Mouse (Mus musculus): ENCODE results near the gene Zranb3. TPM values are rescaled to one million over a fixed set of nuclear protein-coding genes. Genes with fewer than 3 reads are reported as not detected.

Gene Zranb3
- total and polyA plus RNA-seq, 2 experiments from 2014 or later: 2.7 to 4.1 TPM

DNA sequence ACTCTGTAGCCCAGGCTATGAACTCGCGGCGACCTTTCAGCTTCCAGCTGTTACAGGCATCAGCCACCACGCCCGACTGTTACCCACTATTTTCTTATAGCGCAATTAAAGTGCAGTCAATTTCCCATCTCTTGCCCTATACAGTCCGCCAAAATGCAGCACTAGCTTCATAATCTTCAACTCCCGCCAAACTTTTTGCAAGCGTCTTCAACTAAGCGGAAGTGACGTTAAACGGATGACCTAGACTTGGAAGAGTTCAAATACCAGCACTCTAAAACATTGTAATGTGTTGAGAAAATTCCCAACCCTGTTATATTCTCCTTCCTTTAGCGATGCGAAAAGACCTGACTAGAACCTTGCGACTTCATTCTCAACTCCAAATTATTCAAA is 601 bp downstream of the Zranb3 start:
- peak overlapping the region; percentile 88; the same call in 1 of the 2 replicates for H3K27ac ChIP-seq (ENCODE audit: low read depth, low read length)
- peaks cover 7% of the 10 kb centered on the region for H3K4me1 ChIP-seq (ENCODE audit: insufficient read depth)
- peak; percentile 6 for ATAC-seq
- no peak overlapping the region; the same call in 1 of the 2 replicates for H3K9ac ChIP-seq
- no peak for TF ChIP-seq CTCF (IDR thresholded peaks at IDR 0.05; ENCODE audit: low read depth)
- no peaks in the 10 kb centered on the region for H3K27me3 ChIP-seq (ENCODE audit: insufficient read depth, low read length)
- H3K36me3 ChIP-seq (ENCODE audit: insufficient read depth): no peaks in the 10 kb centered on the region
- peak overlapping the region; percentile 64 for H3K4me2 ChIP-seq (ENCODE audit: low read depth)
- H3K9me3 ChIP-seq (ENCODE audit: low read length): no peaks in the 10 kb centered on the region
- WGBS: under 1% methylated on average over 15 of the region's 15 CpGs
- no peak for DNase-seq
- peak overlapping the region; percentile 71 for H3K4me3 ChIP-seq (ENCODE audit: low read depth, low read length)

DNA sequence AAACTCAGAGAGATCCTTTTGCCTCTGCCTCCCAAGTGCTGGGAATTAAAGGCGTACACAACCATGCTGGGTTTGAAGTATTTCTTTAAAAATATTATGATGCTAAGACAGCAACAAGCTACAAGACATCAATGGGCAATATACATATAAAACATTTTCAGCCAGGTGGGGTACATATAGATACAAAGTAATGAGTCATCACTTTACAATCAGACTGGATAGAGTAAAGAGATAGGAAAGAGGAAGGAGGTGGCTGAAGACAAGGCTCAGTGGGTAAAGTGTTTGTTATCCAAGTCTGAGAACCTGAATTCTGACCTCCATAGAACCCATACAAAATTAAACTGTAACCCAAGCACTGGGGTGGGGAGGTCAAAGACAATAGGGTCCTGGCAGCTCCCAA is 4.5 kb downstream of the Zranb3 start:
- H3K9ac ChIP-seq: no peak overlapping the region
- no peaks in the 10 kb centered on the region for H3K27me3 ChIP-seq (ENCODE audit: insufficient read depth, low read length)
- 92% methylated on average over 1 of the region's 1 CpGs for WGBS
- no peaks in the 10 kb centered on the region for H3K9me3 ChIP-seq (ENCODE audit: low read length)
- TF ChIP-seq CTCF (IDR thresholded peaks at IDR 0.05; ENCODE audit: low read depth): no peak
- H3K27ac ChIP-seq (ENCODE audit: low read depth, low read length): no peak overlapping the region
- H3K4me1 ChIP-seq (ENCODE audit: insufficient read depth): no peaks in the 10 kb centered on the region
- no peak overlapping the region for H3K4me2 ChIP-seq (ENCODE audit: low read depth)
- ATAC-seq (no peak), DNase-seq (no peak)
- no peak overlapping the region for H3K4me3 ChIP-seq (ENCODE audit: low read depth, low read length)
- H3K36me3 ChIP-seq (ENCODE audit: insufficient read depth): no peaks in the 10 kb centered on the region

DNA sequence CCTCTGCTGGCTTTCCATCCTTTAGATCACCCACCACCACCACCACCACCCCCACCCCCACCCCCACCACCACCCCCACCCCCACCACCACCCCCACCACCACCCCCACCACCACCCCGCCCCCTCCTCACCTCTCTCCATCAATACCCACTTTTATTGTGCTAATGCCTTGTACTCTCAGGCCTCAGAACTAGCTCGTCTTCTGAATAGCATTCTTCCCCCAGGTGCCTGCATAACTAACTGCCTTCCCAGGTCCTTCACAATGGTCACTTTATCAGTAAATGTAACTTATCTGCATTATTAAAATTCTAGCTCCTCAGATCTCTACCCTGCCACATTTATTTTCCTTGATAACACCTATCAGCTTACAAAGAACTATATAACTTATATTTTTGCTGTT is 8.2 kb downstream of the Zranb3 start:
- H3K27ac ChIP-seq (ENCODE audit: low read depth, low read length): no peak overlapping the region
- H3K9ac ChIP-seq: no peak overlapping the region
- no peak overlapping the region for H3K4me2 ChIP-seq (ENCODE audit: low read depth)
- TF ChIP-seq CTCF (IDR thresholded peaks at IDR 0.05; ENCODE audit: low read depth): no peak
- H3K4me1 ChIP-seq (ENCODE audit: insufficient read depth): no peaks in the 10 kb centered on the region
- H3K9me3 ChIP-seq (ENCODE audit: low read length): no peaks in the 10 kb centered on the region
- no peaks in the 10 kb centered on the region for H3K27me3 ChIP-seq (ENCODE audit: insufficient read depth, low read length)
- no peaks in the 10 kb centered on the region for H3K36me3 ChIP-seq (ENCODE audit: insufficient read depth)
- H3K4me3 ChIP-seq (ENCODE audit: low read depth, low read length): no peak overlapping the region
- WGBS: 53% methylated on average over 2 of the region's 2 CpGs
- ATAC-seq (no peak), DNase-seq (no peak)

DNA sequence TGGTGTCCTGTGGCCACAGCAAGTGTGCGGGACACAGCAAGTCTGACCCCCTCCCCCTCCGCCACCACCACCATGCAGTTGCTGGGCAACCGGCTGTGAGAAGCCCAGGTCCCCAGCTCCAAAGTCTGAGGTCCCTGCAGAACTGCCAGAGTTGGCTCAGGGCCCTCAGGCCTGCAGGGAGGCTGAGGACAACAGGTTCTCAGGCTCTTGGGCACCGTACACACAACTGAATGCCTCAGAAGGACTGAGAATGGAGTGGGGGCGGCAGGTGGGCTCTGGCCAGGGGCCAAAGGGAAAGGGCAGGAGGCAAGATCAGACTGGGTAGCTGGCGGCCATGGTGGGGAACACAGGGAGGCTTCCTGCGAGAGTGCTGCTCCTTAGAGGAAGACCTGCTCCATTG is 20.0 kb downstream of the Zranb3 start:
- no peak for TF ChIP-seq CTCF (IDR thresholded peaks at IDR 0.05; ENCODE audit: low read depth)
- H3K9me3 ChIP-seq (ENCODE audit: low read length): no peaks in the 10 kb centered on the region
- WGBS: 57% methylated on average over 7 of the region's 7 CpGs
- H3K36me3 ChIP-seq (ENCODE audit: insufficient read depth): no peaks in the 10 kb centered on the region
- H3K27ac ChIP-seq (ENCODE audit: low read depth, low read length): no peak overlapping the region
- H3K9ac ChIP-seq: no peak overlapping the region
- H3K4me3 ChIP-seq (ENCODE audit: low read depth, low read length): no peak overlapping the region
- no peaks in the 10 kb centered on the region for H3K27me3 ChIP-seq (ENCODE audit: insufficient read depth, low read length)
- ATAC-seq (peak; percentile 36), DNase-seq (no peak)
- H3K4me1 ChIP-seq (ENCODE audit: insufficient read depth): no peaks in the 10 kb centered on the region
- H3K4me2 ChIP-seq (ENCODE audit: low read depth): no peak overlapping the region

- DNase-seq: peak; percentile 10
- no peak overlapping the region for H3K27ac ChIP-seq (ENCODE audit: low read depth, low read length)
- TF ChIP-seq CTCF (IDR thresholded peaks at IDR 0.05; ENCODE audit: low read depth): no peak
- no peaks in the 10 kb centered on the region for H3K27me3 ChIP-seq (ENCODE audit: insufficient read depth, low read length)
- H3K9me3 ChIP-seq (ENCODE audit: low read length): no peaks in the 10 kb centered on the region
- WGBS: 75% methylated on average over 7 of the region's 7 CpGs
- no peaks in the 10 kb centered on the region for H3K4me1 ChIP-seq (ENCODE audit: insufficient read depth)
- H3K4me3 ChIP-seq (ENCODE audit: low read depth, low read length): no peak overlapping the region
- no peak overlapping the region for H3K4me2 ChIP-seq (ENCODE audit: low read depth)
- no peak overlapping the region for H3K9ac ChIP-seq
- ATAC-seq: peak; percentile 42
- H3K36me3 ChIP-seq (ENCODE audit: insufficient read depth): no peaks in the 10 kb centered on the region
These were observed 21.0 kb downstream of the Zranb3 start for GRCm38 (mm10) chr1:128081873-128082272.

DNA sequence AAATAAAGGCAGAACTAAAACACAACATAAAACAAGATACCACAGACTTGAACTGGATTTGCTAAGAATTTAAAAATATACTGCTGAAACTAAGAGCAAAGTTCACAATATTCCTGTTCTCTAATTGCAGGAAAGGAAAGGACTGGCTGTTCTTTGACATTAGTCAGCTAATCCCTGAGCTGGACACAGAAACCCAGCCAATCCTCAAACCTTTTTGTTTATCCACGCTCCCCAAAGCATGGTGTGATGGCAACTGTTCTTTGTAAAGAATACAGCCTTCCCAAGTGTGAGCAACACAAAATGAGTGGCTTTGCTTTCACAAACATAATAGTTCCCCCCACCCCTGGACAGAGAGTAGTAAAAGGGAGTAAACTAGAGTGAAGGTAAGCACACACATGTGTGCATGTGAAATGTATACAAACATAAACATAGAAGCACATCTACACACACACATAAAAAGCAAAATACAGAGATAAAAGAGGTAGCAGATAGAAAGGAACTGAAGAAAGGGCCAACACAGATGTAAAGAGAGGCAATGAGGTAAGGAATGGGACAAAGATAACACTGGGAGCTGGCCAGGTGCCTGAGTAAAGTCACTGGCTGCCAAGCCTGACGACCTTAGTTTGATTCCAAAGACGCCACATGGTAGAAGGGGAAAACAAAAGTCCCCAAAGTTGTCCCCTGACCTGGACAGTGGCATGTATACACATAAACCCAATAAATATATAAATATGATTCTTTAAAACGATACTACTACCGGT is 21.7 kb downstream of the Zranb3 start:
- H3K27ac ChIP-seq (ENCODE audit: low read depth, low read length): peak overlapping the region; percentile 35; the same call in 1 of the 2 replicates
- no peaks in the 10 kb centered on the region for H3K27me3 ChIP-seq (ENCODE audit: insufficient read depth, low read length)
- H3K4me1 ChIP-seq (ENCODE audit: insufficient read depth): no peaks in the 10 kb centered on the region
- H3K4me3 ChIP-seq (ENCODE audit: low read depth, low read length): no peak overlapping the region
- no peak for DNase-seq
- H3K36me3 ChIP-seq (ENCODE audit: insufficient read depth): no peaks in the 10 kb centered on the region
- no peak overlapping the region for H3K4me2 ChIP-seq (ENCODE audit: low read depth)
- no peak overlapping the region for H3K9ac ChIP-seq
- 63% methylated on average over 5 of the region's 5 CpGs for WGBS
- no peaks in the 10 kb centered on the region for H3K9me3 ChIP-seq (ENCODE audit: low read length)
- ATAC-seq: no peak
- TF ChIP-seq CTCF (IDR thresholded peaks at IDR 0.05; ENCODE audit: low read depth): no peak

GRCm38 (mm10) chr1:128078646-128079045 is 24.2 kb downstream of the Zranb3 start:
- ATAC-seq (no peak), DNase-seq (no peak)
- no peak overlapping the region for H3K27ac ChIP-seq (ENCODE audit: low read depth, low read length)
- TF ChIP-seq CTCF (IDR thresholded peaks at IDR 0.05; ENCODE audit: low read depth): no peak
- H3K9me3 ChIP-seq (ENCODE audit: low read length): no peaks in the 10 kb centered on the region
- WGBS: 98% methylated on average over 1 of the region's 1 CpGs
- no peaks in the 10 kb centered on the region for H3K4me1 ChIP-seq (ENCODE audit: insufficient read depth)
- H3K36me3 ChIP-seq (ENCODE audit: insufficient read depth): no peaks in the 10 kb centered on the region
- H3K4me2 ChIP-seq (ENCODE audit: low read depth): no peak overlapping the region
- no peaks in the 10 kb centered on the region for H3K27me3 ChIP-seq (ENCODE audit: insufficient read depth, low read length)
- H3K9ac ChIP-seq: no peak overlapping the region
- no peak overlapping the region for H3K4me3 ChIP-seq (ENCODE audit: low read depth, low read length)

Data from forebrain, postnatal 0 days (tissue).